Mouse (Mus musculus) embryonic facial prominence, embryonic 12.5 days (tissue): Measurements from ENCODE around the gene Coro7. TPM values are rescaled to one million over a fixed set of nuclear protein-coding genes. Genes with fewer than 3 reads are reported as not detected.
"Not testable (repeated sequence)": the region's sequence is repeated elsewhere in the genome, so short reads cannot be mapped to it uniquely, and the experiment has no call there.

Source experiments
- ATAC-seq: fragments of 200-750 bp; cut with Nextera tagmentation; 2 replicates; pipeline ENCODE4 v1.8.0; 2017; ENCODE audit not compliant: insufficient number of reproducible peaks, insufficient read depth, low FRiP score, low TSS enrichment
- H3K27ac ChIP-seq: fragments of 300-500 bp; sonication (generic); 2 replicates; pipeline ENCODE4 v1.5.1; 2016; ENCODE audit warnings: mild to moderate bottlenecking
- H3K27me3 ChIP-seq: fragments of 300-500 bp; sonication (generic); 2 replicates; pipeline ENCODE4 v1.6.1; 2016; ENCODE audit warnings: mild to moderate bottlenecking, moderate library complexity
- H3K36me3 ChIP-seq: fragments of 300-500 bp; sonication (generic); 2 replicates; pipeline ENCODE4 v1.6.1; 2016; ENCODE audit warnings: mild to moderate bottlenecking
- H3K4me1 ChIP-seq: fragments of 300-500 bp; sonication (generic); 2 replicates; pipeline ENCODE4 v1.6.1; 2016
- H3K4me2 ChIP-seq: fragments of 300-500 bp; sonication (generic); replicated peaks from 2 replicates; pipeline ENCODE4 v1.6.1; 2016; ENCODE audit warnings: mild to moderate bottlenecking, moderate library complexity
- H3K4me3 ChIP-seq: fragments of 300-500 bp; sonication (generic); 2 replicates; pipeline ENCODE4 v1.5.1; 2016; ENCODE audit warnings: mild to moderate bottlenecking
- H3K9ac ChIP-seq: fragments of 300-500 bp; sonication (generic); 2 replicates; pipeline ENCODE4 v1.6.1; 2016; ENCODE audit warnings: mild to moderate bottlenecking, moderate library complexity
- H3K9me3 ChIP-seq: fragments of 300-500 bp; sonication (generic); 2 replicates; pipeline ENCODE4 v1.6.1; 2016; ENCODE audit warnings: mild to moderate bottlenecking, moderate library complexity
- WGBS: fragments of 180-500 bp; shearing (Covaris S2); methylation state at CpG from one replicate; pipeline ENCODE4 v1.1.7; 2016; 5-methylcytosine and 5-hydroxymethylcytosine counted together
- polyA plus RNA-seq: library from polyadenylated mRNA; unstranded; fragments of >200 nt; fragmentation: Nextera tagmentation; extraction: Ambion mirVana; gene quantifications from 2 replicates; pipeline ENCODE4 v1.2.1, GENCODE M21; 2016

Coro7 gene
- polyA plus RNA-seq, 1 experiment from 2014 or later: 18.2 TPM

DNA sequence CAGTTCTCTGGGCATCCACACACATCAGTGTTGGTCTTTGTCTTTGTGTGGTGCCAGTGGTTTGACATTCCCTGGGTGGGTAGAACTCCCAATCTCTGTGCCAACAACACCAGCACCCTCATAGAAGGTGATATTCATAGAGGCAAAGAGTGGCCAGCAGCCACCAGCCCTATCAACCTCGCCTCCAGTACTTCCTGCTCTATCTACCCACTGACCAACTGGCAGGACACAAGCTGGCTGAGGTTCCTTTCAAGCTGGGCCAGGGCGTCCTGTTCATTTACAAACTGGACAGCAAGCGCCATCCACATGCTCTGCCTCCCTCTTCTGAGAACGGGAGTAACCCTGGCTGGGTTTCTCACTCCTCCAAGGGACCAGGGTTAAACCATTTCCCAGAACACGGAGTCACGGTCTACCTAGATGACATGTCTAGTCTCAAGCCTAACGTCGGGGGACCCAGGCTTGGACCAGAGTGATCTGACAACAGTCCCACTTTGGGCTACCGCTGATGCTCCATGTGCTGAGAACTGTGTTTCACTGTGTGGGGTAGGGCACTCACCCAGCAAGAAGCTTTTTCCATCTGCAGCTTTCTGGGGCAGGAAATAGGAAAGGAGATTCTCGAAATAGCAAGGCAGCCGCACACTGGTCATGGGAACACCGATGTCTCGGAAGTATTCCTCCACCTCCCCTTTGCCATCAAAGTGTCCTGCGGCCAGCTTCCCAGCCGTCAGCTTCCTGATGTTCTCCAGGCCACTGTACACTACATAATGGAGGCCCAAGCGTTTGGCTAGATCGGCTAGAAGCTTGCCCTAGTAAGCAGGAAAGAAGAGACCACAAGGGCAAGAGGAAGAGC, 34.5 kb upstream of the Coro7 start:
- Histone ChIP-seq H3K36me3 (peaks cover 72% of the 10 kb centered on the region), H3K4me1 (peaks cover 4% of the 10 kb centered on the region; the same call in 1 of the 2 replicates), H3K9me3 (no peaks in the 10 kb centered on the region), H3K4me3 (no peak overlapping the region), H3K4me2 (no peak overlapping the region), H3K9ac (no peak overlapping the region), H3K27ac (no peak overlapping the region), H3K27me3 (no peaks in the 10 kb centered on the region)
- 93% methylated on average over 17 of the region's 17 CpGs for WGBS
- no peak for ATAC-seq

GRCm38 (mm10) chr16:4711173-4711572, 31.6 kb upstream of the Coro7 start:
- Histone ChIP-seq H3K27ac (no peak overlapping the region), H3K4me2 (no peak overlapping the region), H3K4me1 (no peaks in the 10 kb centered on the region), H3K9ac (no peak overlapping the region), H3K36me3 (peaks cover 96% of the 10 kb centered on the region), H3K9me3 (no peaks in the 10 kb centered on the region), H3K27me3 (no peaks in the 10 kb centered on the region), H3K4me3 (no peak overlapping the region)
- WGBS: 91% methylated on average over 4 of the region's 4 CpGs
- no peak for ATAC-seq

DNA sequence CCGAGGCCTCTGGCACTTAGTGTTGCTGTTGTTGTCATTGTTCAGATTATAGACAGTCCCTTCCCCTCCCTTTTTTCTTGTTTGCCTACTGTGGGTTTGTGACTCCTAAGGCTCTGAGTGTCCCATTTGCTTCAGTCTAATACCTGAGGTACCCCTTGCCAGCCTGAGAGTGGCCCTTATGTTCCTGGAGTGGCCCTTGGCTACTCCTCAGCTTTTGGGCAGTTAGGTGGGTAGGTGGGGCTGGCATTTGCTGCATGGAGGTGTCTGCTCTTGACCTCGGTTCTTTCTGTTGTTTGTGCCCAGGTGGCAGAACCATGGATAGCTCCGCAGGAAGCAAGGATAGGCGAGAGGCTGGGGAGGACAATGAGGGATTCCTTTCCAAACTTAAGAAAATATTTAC, 26.0 kb upstream of the Coro7 start:
- Histone ChIP-seq H3K9ac (no peak overlapping the region), H3K9me3 (no peaks in the 10 kb centered on the region), H3K27me3 (no peaks in the 10 kb centered on the region), H3K4me1 (no peaks in the 10 kb centered on the region), H3K4me3 (no peak overlapping the region), H3K4me2 (no peak overlapping the region), H3K36me3 (peaks cover 93% of the 10 kb centered on the region), H3K27ac (no peak overlapping the region)
- WGBS: 68% methylated on average over 4 of the region's 4 CpGs
- ATAC-seq: no peak

GRCm38 (mm10) chr16:4702646-4703045, 23.1 kb upstream of the Coro7 start:
- Histone ChIP-seq H3K4me3 (no peak overlapping the region), H3K27ac (no peak overlapping the region), H3K4me1 (no peaks in the 10 kb centered on the region), H3K9me3 (no peaks in the 10 kb centered on the region), H3K27me3 (no peaks in the 10 kb centered on the region), H3K36me3 (peaks cover 88% of the 10 kb centered on the region), H3K4me2 (no peak overlapping the region), H3K9ac (no peak overlapping the region)
- 50% methylated on average over 1 of the region's 1 CpGs for WGBS
- no peak for ATAC-seq

GRCm38 (mm10) chr16:4701211-4701610, 21.6 kb upstream of the Coro7 start:
- Histone ChIP-seq H3K4me2 (no peak overlapping the region), H3K27me3 (no peaks in the 10 kb centered on the region), H3K9ac (no peak overlapping the region), H3K4me3 (no peak overlapping the region), H3K4me1 (no peaks in the 10 kb centered on the region), H3K27ac (no peak overlapping the region), H3K9me3 (no peaks in the 10 kb centered on the region), H3K36me3 (peaks cover 89% of the 10 kb centered on the region)
- 90% methylated on average over 3 of the region's 3 CpGs for WGBS
- no peak for ATAC-seq

- H3K4me1 ChIP-seq, H3K9me3 ChIP-seq, H3K27ac ChIP-seq, H3K9ac ChIP-seq, ATAC-seq, H3K27me3 ChIP-seq, H3K4me2 ChIP-seq, H3K4me3 ChIP-seq: not testable (repeated sequence)
- WGBS: 98% methylated on average over 4 of the region's 4 CpGs
- peaks cover 64% of the 10 kb centered on the region for H3K36me3 ChIP-seq
These were observed 9.8 kb upstream of the Coro7 start for GRCm38 (mm10) chr16:4689371-4689770.

DNA sequence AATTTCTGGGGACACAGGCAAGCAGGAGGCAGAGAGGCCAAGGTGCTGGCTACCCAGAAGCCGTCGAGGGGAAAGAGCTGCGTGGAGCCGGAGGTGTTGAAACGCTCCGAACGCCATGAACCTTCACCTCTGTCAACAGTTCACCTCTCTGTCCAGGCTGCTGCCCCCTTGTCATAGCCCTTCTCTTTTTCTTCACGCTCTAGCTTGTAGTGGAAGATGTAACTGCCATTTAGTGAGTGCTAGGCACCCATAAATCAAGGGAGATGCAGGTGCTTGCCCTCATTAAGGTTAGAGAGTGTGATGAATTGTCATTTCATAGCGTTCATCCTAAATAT, 4.8 kb upstream of the Coro7 start:
- peaks cover 10% of the 10 kb centered on the region for H3K4me1 ChIP-seq
- H3K27me3 ChIP-seq: no peaks in the 10 kb centered on the region
- no peaks in the 10 kb centered on the region for H3K9me3 ChIP-seq
- H3K27ac ChIP-seq: 0 out of 2 replicates have a peak overlapping the region, but pooled peaks have one; percentile 83
- H3K4me3 ChIP-seq: peak overlapping the region; percentile 90
- peak overlapping the region; percentile 83 for H3K9ac ChIP-seq
- WGBS: under 1% methylated on average over 9 of the region's 9 CpGs
- H3K4me2 ChIP-seq: peak overlapping the region; percentile 80
- ATAC-seq: no peak
- peaks cover 20% of the 10 kb centered on the region for H3K36me3 ChIP-seq

DNA sequence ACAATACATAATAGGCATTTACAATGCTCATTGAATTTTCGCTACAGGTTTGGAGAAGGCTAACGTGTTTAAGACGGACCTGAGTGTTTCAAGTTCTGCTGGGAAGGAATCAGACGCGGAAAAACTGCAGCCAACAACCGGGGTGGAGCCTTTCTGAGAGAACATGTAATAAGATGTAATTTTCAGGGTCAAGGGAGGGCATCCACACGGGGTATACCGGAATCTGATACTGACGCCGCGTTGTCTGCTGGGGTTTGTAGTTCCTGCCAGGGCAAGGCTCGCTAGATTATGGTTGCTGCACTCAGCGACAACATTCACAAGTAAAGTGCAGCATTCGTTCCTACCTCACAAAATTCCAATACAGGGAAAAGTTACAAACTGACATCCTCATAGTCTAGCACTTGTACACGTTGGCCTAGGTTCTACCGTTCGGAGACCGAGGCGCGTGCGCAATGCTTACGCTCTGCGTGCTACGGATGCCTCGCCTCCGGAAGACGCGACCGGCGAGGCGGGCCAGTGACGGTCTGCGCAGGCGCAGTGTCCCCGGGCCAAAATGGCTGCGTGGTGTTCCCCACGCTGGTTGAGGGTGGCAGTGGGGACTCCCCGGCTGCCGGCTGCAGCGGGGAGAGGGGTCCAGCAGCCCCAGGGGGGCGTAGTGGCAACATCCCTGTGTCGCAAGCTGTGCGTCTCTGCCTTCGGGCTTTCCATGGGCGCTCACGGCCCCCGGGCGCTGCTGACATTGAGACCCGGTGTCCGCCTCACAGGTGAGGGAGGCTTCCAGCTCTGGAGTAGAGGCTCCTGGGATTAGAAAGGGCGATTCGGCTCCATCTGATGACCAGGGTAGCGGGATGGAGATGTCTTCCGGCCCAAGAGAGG, 4.2 kb upstream of the Coro7 start:
- Histone ChIP-seq H3K36me3 (peaks cover 15% of the 10 kb centered on the region), H3K4me3 (peak overlapping the region; percentile 90), H3K9ac (peak overlapping the region; percentile 83), H3K27ac (peak overlapping the region; percentile 83), H3K4me1 (peaks cover 13% of the 10 kb centered on the region), H3K4me2 (peak overlapping the region; percentile 80), H3K27me3 (no peaks in the 10 kb centered on the region), H3K9me3 (no peaks in the 10 kb centered on the region)
- under 1% methylated on average over 54 of the region's 54 CpGs for WGBS
- ATAC-seq: peak; percentile 83

DNA sequence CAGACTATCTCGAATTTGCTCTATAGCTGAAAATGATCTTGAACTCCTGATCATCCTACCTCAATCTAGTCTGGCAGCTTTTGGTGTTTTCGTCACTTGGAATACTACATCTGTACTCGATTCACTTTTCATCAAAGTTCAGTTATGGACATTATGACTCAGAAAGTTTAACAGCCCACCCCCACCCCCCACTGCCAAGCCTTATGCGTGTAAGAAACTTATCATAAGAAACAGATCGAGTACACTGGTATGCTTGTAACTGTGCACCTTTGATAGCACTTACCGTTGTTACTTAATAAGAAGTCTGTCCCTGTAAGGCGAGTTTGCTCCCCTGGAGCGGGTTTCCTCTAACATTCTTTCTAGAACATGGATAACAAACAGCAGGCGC, 3.6 kb upstream of the Coro7 start:
- no peaks in the 10 kb centered on the region for H3K27me3 ChIP-seq
- H3K4me3 ChIP-seq: peak overlapping the region; percentile 90
- H3K9me3 ChIP-seq: no peaks in the 10 kb centered on the region
- peaks cover 11% of the 10 kb centered on the region for H3K36me3 ChIP-seq
- H3K4me1 ChIP-seq: peaks cover 17% of the 10 kb centered on the region
- ATAC-seq: no peak
- H3K9ac ChIP-seq: peak overlapping the region; percentile 11; the same call in 1 of the 2 replicates
- 23% methylated on average over 9 of the region's 9 CpGs for WGBS
- peak overlapping the region; percentile 80 for H3K4me2 ChIP-seq
- peak overlapping the region; percentile 83 for H3K27ac ChIP-seq

- Histone ChIP-seq H3K4me2 (peak overlapping the region; percentile 80), H3K36me3 (peaks cover 6% of the 10 kb centered on the region), H3K4me3 (no peak overlapping the region), H3K27ac (peak overlapping the region; percentile 83; the same call in 1 of the 2 replicates), H3K9ac (no peak overlapping the region), H3K27me3 (no peaks in the 10 kb centered on the region), H3K4me1 (peaks cover 19% of the 10 kb centered on the region), H3K9me3 (no peaks in the 10 kb centered on the region)
- 69% methylated on average over 4 of the region's 4 CpGs for WGBS
- ATAC-seq: no peak
These were observed 3.1 kb upstream of the Coro7 start for GRCm38 (mm10) chr16:4682628-4683179.

GRCm38 (mm10) chr16:4680922-4681455, 1.4 kb upstream of the Coro7 start:
- H3K4me2 ChIP-seq, H3K9me3 ChIP-seq, ATAC-seq, H3K9ac ChIP-seq, H3K27ac ChIP-seq, H3K36me3 ChIP-seq, H3K27me3 ChIP-seq, H3K4me3 ChIP-seq: not testable (repeated sequence)
- 81% methylated on average over 3 of the region's 3 CpGs for WGBS
- peaks cover 19% of the 10 kb centered on the region for H3K4me1 ChIP-seq
